8 mouse cellular contexts compared by ENCODE assay signal in the genomic region with DNA sequence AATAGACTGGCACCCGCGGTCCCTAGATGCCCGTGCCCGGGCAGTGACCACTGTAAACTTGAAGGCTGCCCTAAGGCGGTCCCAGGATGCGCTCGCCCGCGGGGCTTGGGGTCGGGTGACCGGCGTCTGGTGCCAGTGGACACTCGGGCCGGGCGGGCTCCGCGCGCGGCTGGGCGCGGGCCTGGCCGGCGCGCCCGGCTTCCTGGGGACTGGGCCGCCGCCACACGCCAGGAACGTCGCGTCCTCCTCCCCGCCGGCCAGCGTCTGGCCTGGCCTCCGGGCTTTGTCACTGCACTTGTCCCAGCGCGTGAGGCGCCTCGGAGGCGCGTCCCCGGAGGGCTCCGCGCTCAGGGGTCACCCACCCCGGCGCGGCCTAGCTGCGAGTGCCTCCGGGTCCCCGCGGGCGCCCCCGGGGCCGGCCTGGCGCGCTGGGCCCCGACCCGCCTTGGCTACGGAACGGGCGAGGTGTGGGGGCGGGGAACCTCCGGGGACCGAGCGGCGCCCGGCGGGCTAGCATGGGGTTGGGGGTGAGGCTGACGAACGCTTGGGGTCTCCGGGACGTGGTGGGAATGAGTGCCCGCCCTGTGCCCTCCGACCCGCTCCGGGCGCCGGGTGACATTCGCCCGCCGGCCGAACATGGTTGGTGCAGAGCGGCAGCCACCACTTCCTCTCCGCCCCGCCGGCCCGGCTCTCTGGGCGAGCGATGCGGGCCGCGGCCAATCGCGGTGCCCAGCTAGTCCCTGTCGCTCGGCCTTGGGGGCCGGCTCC. TPM values are rescaled to one million over a fixed set of nuclear protein-coding genes. Genes with fewer than 3 reads are reported as not detected.
DNase-seq lines count a peak whose midpoint lies in the region; ATAC-seq and TF ChIP-seq lines count a peak whose summit lies in the region.

No protein-coding gene starts in this region.

- DNase-seq in CD4-positive helper T cell, adult 2 months (ENCODE audit: low read depth, low spot score) = peak; percentile 71
- DNase-seq in brain, embryonic 14.5 days (ENCODE audit: low read depth) = peak; percentile 72
- DNase-seq in forebrain, embryonic 11.5 days (ENCODE audit: low spot score) = peak; percentile 83
- DNase-seq in kidney, postnatal 25 days = peak; percentile 68 to 89
- peak; percentile 59 for DNase-seq in neural tube, embryonic 11.5 days (ENCODE audit: low spot score)

- H3K9me3 ChIP-seq in forebrain, embryonic 11.5 days (ENCODE audit: control insufficient read depth, low read length) = no peaks in the 10 kb centered on the region; the same call in 1 of the 2 replicates
- peaks cover 6% of the 10 kb centered on the region; the same call in 1 of the 2 replicates for H3K9me3 ChIP-seq in heart, embryonic 16.5 days (replicated peaks; ENCODE audit: control insufficient read depth, low read length)
- H3K9me3 ChIP-seq in liver, embryonic 16.5 days (replicated peaks; ENCODE audit: control insufficient read depth, low read length) = peaks cover 4% of the 10 kb centered on the region
- 0 out of 2 replicates have a peak, but pooled peaks cover 3% of the 10 kb centered on the region for H3K9me3 ChIP-seq in neural tube, embryonic 11.5 days (ENCODE audit: control insufficient read depth, low read length)
- no peaks in the 10 kb centered on the region for H3K9me3 ChIP-seq in stomach, embryonic 15.5 days

- H3K4me2 ChIP-seq in forebrain, embryonic 11.5 days (ENCODE audit: low read depth, low read length, severe bottlenecking) = peak overlapping the region; percentile 73
- peak overlapping the region; percentile 59 for H3K4me2 ChIP-seq in heart, embryonic 16.5 days (ENCODE audit: low read depth, low read length)
- peak overlapping the region; percentile 88 for H3K4me2 ChIP-seq in liver, embryonic 16.5 days (ENCODE audit: low read depth, low read length)
- H3K4me2 ChIP-seq in neural tube, embryonic 11.5 days (ENCODE audit: low read depth) = peak overlapping the region; percentile 81
- peak overlapping the region; percentile 68 for H3K4me2 ChIP-seq in stomach, embryonic 15.5 days

- peaks cover 2% of the 10 kb centered on the region; the same call in 1 of the 2 replicates for H3K4me1 ChIP-seq in forebrain, embryonic 11.5 days (replicated peaks; ENCODE audit: control insufficient read depth, insufficient read depth, low read length)
- H3K4me1 ChIP-seq in heart, embryonic 16.5 days (ENCODE audit: control insufficient read depth, insufficient read depth, low read length) = peaks cover 24% of the 10 kb centered on the region
- peaks cover 31% of the 10 kb centered on the region for H3K4me1 ChIP-seq in liver, embryonic 16.5 days (ENCODE audit: control insufficient read depth, low read depth, low read length)
- H3K4me1 ChIP-seq in neural tube, embryonic 11.5 days (ENCODE audit: control insufficient read depth, insufficient read depth, low read length) = peaks cover 6% of the 10 kb centered on the region; the same call in 1 of the 2 replicates
- H3K4me1 ChIP-seq in stomach, embryonic 15.5 days = peaks cover 21% of the 10 kb centered on the region; the same call in 1 of the 2 replicates

- no peak for TF ChIP-seq CTCF in brain, embryonic 14.5 days (IDR thresholded peaks at IDR 0.05; ENCODE audit: borderline replicate concordance, extremely low read depth, insufficient read depth, insufficient read length)

- H3K9ac ChIP-seq in forebrain, embryonic 11.5 days (ENCODE audit: low read length) = peak overlapping the region; percentile 97
- peak overlapping the region; percentile 89 for H3K9ac ChIP-seq in heart, embryonic 16.5 days (ENCODE audit: low read length)
- peak overlapping the region; percentile 95 for H3K9ac ChIP-seq in liver, embryonic 16.5 days (ENCODE audit: low read depth, low read length)
- H3K9ac ChIP-seq in neural tube, embryonic 11.5 days (ENCODE audit: low read length) = peak overlapping the region; percentile 93
- H3K9ac ChIP-seq in stomach, embryonic 15.5 days = peak overlapping the region; percentile 92

- H3K4me3 ChIP-seq in forebrain, embryonic 11.5 days (ENCODE audit: low read depth, low read length) = peak overlapping the region; percentile 86
- H3K4me3 ChIP-seq in heart, embryonic 16.5 days (ENCODE audit: low read length) = peak overlapping the region; percentile 80
- peak overlapping the region; percentile 96 for H3K4me3 ChIP-seq in liver, embryonic 16.5 days (ENCODE audit: low read depth, low read length)
- H3K4me3 ChIP-seq in neural tube, embryonic 11.5 days (ENCODE audit: low read depth, low read length) = peak overlapping the region; percentile 95
- peak overlapping the region; percentile 89 for H3K4me3 ChIP-seq in stomach, embryonic 15.5 days (replicated peaks)

- ATAC-seq in forebrain, embryonic 11.5 days (replicated peaks; ENCODE audit: low FRiP score) = peak; percentile 82
- ATAC-seq in heart, embryonic 16.5 days (replicated peaks; ENCODE audit: extremely low read depth, insufficient read depth, low FRiP score) = peak; percentile 50
- peak; percentile 64 for ATAC-seq in liver, embryonic 16.5 days (ENCODE audit: low read depth)
- ATAC-seq in neural tube, embryonic 11.5 days (ENCODE audit: insufficient read depth, low FRiP score, low TSS enrichment) = peak; percentile 75
- ATAC-seq in stomach, embryonic 15.5 days (ENCODE audit: insufficient read depth, low FRiP score, low read depth) = peak; percentile 60

- peak; percentile 60 for TF ChIP-seq POLR2A in brain, embryonic 14.5 days (IDR thresholded peaks at IDR 0.05; ENCODE audit: borderline replicate concordance, extremely low read depth, insufficient read depth, insufficient read length, poor library complexity, severe bottlenecking)

- under 1% methylated on average over 83 of the region's 97 CpGs for WGBS in forebrain, embryonic 11.5 days
- WGBS in heart, embryonic 16.5 days = under 1% methylated on average over 97 of the region's 97 CpGs
- WGBS in liver, embryonic 16.5 days (ENCODE audit: insufficient replicate concordance) = 0% methylated on average over 85 of the region's 97 CpGs
- WGBS in neural tube, embryonic 11.5 days = under 1% methylated on average over 77 of the region's 97 CpGs
- under 1% methylated on average over 94 of the region's 97 CpGs for WGBS in stomach, embryonic 15.5 days

- H3K27ac ChIP-seq in forebrain, embryonic 11.5 days (ENCODE audit: low read depth, low read length) = peak overlapping the region; percentile 70
- H3K27ac ChIP-seq in heart, embryonic 16.5 days (ENCODE audit: low read length) = peak overlapping the region; percentile 96
- H3K27ac ChIP-seq in liver, embryonic 16.5 days (ENCODE audit: low read length) = peak overlapping the region; percentile 93
- H3K27ac ChIP-seq in neural tube, embryonic 11.5 days (ENCODE audit: low read depth, low read length) = peak overlapping the region; percentile 88
- H3K27ac ChIP-seq in stomach, embryonic 15.5 days = peak overlapping the region; percentile 91

- no peaks in the 10 kb centered on the region for H3K27me3 ChIP-seq in forebrain, embryonic 11.5 days (ENCODE audit: control insufficient read depth, insufficient read depth, low read length)
- H3K27me3 ChIP-seq in heart, embryonic 16.5 days (ENCODE audit: control insufficient read depth, insufficient read depth, low read length) = no peaks in the 10 kb centered on the region
- no peaks in the 10 kb centered on the region for H3K27me3 ChIP-seq in liver, embryonic 16.5 days (ENCODE audit: control insufficient read depth, insufficient read depth, low read depth, low read length)
- no peaks in the 10 kb centered on the region for H3K27me3 ChIP-seq in neural tube, embryonic 11.5 days (ENCODE audit: control insufficient read depth, insufficient read depth, low read length)
- H3K27me3 ChIP-seq in stomach, embryonic 15.5 days (replicated peaks) = no peaks in the 10 kb centered on the region

- no peaks in the 10 kb centered on the region for H3K36me3 ChIP-seq in forebrain, embryonic 11.5 days (ENCODE audit: control insufficient read depth, insufficient read depth, low read length)
- no peaks in the 10 kb centered on the region for H3K36me3 ChIP-seq in heart, embryonic 16.5 days (ENCODE audit: control insufficient read depth, insufficient read depth)
- H3K36me3 ChIP-seq in liver, embryonic 16.5 days (ENCODE audit: control insufficient read depth, insufficient read depth) = no peaks in the 10 kb centered on the region
- H3K36me3 ChIP-seq in neural tube, embryonic 11.5 days (ENCODE audit: control insufficient read depth, insufficient read depth, low read length) = no peaks in the 10 kb centered on the region
- no peaks in the 10 kb centered on the region for H3K36me3 ChIP-seq in stomach, embryonic 15.5 days

RNA-seq across cellular contexts. Expression of gene Irf2, which starts 1.2 kb away (rescaled TPM):
- polyA plus RNA-seq in brain, embryonic 14.5 days (2012; rRNA removed) = 6.2 and 9.7 TPM in 2 replicates
- polyA plus RNA-seq in forebrain, embryonic 11.5 days (2014; fragmentation: Nextera tagmentation; extraction: Ambion mirVana) = 7.7 and 12.8 TPM in 2 replicates
- polyA plus RNA-seq in heart, embryonic 16.5 days (2015; fragmentation: Nextera tagmentation; extraction: Ambion mirVana) = 16.7 and 22.5 TPM in 2 replicates
- polyA plus RNA-seq in liver, embryonic 16.5 days (2015; fragmentation: Nextera tagmentation; extraction: Ambion mirVana) = 10.6 and 12.1 TPM in 2 replicates
- 10.1 and 14.1 TPM in 2 replicates for polyA plus RNA-seq in neural tube, embryonic 11.5 days (2014; fragmentation: Nextera tagmentation; extraction: Ambion mirVana)
- polyA plus RNA-seq in stomach, embryonic 15.5 days (2015; fragmentation: Nextera tagmentation; extraction: Ambion mirVana) = 31.5 and 34.5 TPM in 2 replicates

Comparison
In these comparisons a context has a peak if more than half of its experiments do, and no peak if none do; other contexts are left out.
1. Peak in every context shown above with its lines: DNase-seq, ATAC-seq, H3K4me3 ChIP-seq and H3K27ac ChIP-seq.